In the genomic region with DNA sequence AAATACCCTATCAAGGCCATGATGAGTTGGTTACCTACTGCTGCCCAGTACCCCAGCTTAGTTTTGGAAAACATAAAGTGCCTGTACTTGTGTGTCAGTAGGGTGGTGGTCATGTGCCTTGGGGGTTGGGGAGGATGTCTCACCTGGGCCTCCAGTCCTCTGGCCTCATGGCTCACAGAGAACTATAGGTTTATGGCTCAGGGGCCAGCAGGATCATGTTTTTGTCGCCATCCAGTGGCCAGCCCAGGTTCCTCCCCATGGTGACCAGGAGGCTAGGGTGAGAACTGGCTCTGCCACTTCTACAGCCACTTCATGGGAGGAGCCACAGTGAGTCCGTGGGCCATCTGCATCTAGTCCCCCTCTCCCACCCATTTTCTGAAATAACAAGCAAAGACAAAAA, we compare ENCODE assay signal across 8 mouse cellular contexts. TPM values are rescaled to one million over a fixed set of nuclear protein-coding genes. Genes with fewer than 3 reads are reported as not detected.
A peak's percentile ranks its signal among the peaks of the same experiment; 100 is the strongest.
DNase-seq lines count a peak whose midpoint lies in the region; ATAC-seq and TF ChIP-seq lines count a peak whose summit lies in the region.

No protein-coding gene starts in this region.

- no peak for TF ChIP-seq POLR2A in bone marrow macrophage, adult 2 months (IDR thresholded peaks at IDR 0.05; ENCODE audit: borderline replicate concordance, low read depth, low read length)

- TF ChIP-seq EP300 in liver, embryonic 14.5 days (IDR thresholded peaks at IDR 0.05; ENCODE audit: low read depth) = no peak

- no peaks in the 10 kb centered on the region for H3K27me3 ChIP-seq in liver, embryonic 14.5 days (ENCODE audit: control insufficient read depth, insufficient read depth, low read length)
- H3K27me3 ChIP-seq in neural tube, embryonic 15.5 days (replicated peaks) = no peaks in the 10 kb centered on the region

- H3K27ac ChIP-seq in layer of hippocampus, adult 2 months = peak overlapping the region; percentile 65; the same call in 1 of the 2 replicates
- no peak overlapping the region for H3K27ac ChIP-seq in bone marrow macrophage, adult 2 months (ENCODE audit: insufficient read depth, low read depth, low read length)
- no peak overlapping the region for H3K27ac ChIP-seq in liver, embryonic 14.5 days
- H3K27ac ChIP-seq in neural tube, embryonic 15.5 days (replicated peaks) = no peak overlapping the region

- TF ChIP-seq CTCF in layer of hippocampus, adult 2 months (conservative IDR thresholded peaks at IDR 0.05) = peak; percentile 82
- TF ChIP-seq CTCF in bone marrow macrophage, adult 2 months (IDR thresholded peaks at IDR 0.05; ENCODE audit: low read depth, low read length) = peak; percentile 46
- peak; percentile 87 for TF ChIP-seq CTCF in liver, embryonic 14.5 days (IDR thresholded peaks at IDR 0.05; ENCODE audit: low read depth)

- 14% methylated on average over 2 of the region's 2 CpGs for WGBS in liver, embryonic 14.5 days (ENCODE audit: insufficient replicate concordance)
- 23% methylated on average over 2 of the region's 2 CpGs for WGBS in neural tube, embryonic 15.5 days

- no peaks in the 10 kb centered on the region for H3K9me3 ChIP-seq in liver, embryonic 14.5 days (ENCODE audit: control insufficient read depth, low read length)
- H3K9me3 ChIP-seq in neural tube, embryonic 15.5 days (replicated peaks) = no peaks in the 10 kb centered on the region

- DNase-seq in layer of hippocampus, adult 2 months (ENCODE audit: low spot score in 2 of 2) = peak in 1 of 2 experiments; percentile 59
- DNase-seq in layer of hippocampus, adult 9-11 months = no peak
- peak; percentile 10 for DNase-seq in forelimb bud, embryonic 11.5 days (ENCODE audit: low read depth, low spot score)
- DNase-seq in kidney, adult 18-20 months = peak; percentile 71
- DNase-seq in liver, embryonic 14.5 days (ENCODE audit: low read depth in 3 of 3, low spot score in 3 of 3) = peak in 2 of 3 experiments; percentile 28 to 35
- peak; percentile 66 for DNase-seq in urinary bladder, postnatal 25 days (ENCODE audit: low spot score)

- no peak overlapping the region for H3K4me2 ChIP-seq in liver, embryonic 14.5 days (ENCODE audit: low read depth)
- no peak overlapping the region for H3K4me2 ChIP-seq in neural tube, embryonic 15.5 days

- peak; percentile 54; the same call in 1 of the 2 replicates for ATAC-seq in liver, embryonic 14.5 days (ENCODE audit: insufficient read depth)
- ATAC-seq in neural tube, embryonic 15.5 days (ENCODE audit: low FRiP score) = 0 out of 2 replicates have a peak, but pooled peaks have one; percentile 35

- H3K9ac ChIP-seq in liver, embryonic 14.5 days (replicated peaks) = no peak overlapping the region
- no peak overlapping the region for H3K9ac ChIP-seq in neural tube, embryonic 15.5 days (replicated peaks)

- H3K4me1 ChIP-seq in bone marrow macrophage, adult 2 months (ENCODE audit: control insufficient read depth, insufficient read depth, low read length) = no peaks in the 10 kb centered on the region
- no peaks in the 10 kb centered on the region; a peak in 2 of 4 replicates for H3K4me1 ChIP-seq in liver, embryonic 14.5 days (replicated peaks; ENCODE audit: control insufficient read depth in 2 of 2, insufficient read depth in 2 of 2, low read length in 1 of 2)
- no peaks in the 10 kb centered on the region for H3K4me1 ChIP-seq in neural tube, embryonic 15.5 days

- H3K36me3 ChIP-seq in liver, embryonic 14.5 days (replicated peaks; ENCODE audit: control insufficient read depth, insufficient read depth, low read depth) = peaks cover 66% of the 10 kb centered on the region
- H3K36me3 ChIP-seq in neural tube, embryonic 15.5 days = peaks cover 58% of the 10 kb centered on the region

- no peak overlapping the region for H3K4me3 ChIP-seq in layer of hippocampus, adult 2 months
- no peak overlapping the region for H3K4me3 ChIP-seq in bone marrow macrophage, adult 2 months (ENCODE audit: insufficient read depth, low read length)
- no peak overlapping the region for H3K4me3 ChIP-seq in liver, embryonic 14.5 days (ENCODE audit: insufficient read depth in 1 of 2, low read depth in 2 of 2, low read length in 2 of 2)
- no peak overlapping the region for H3K4me3 ChIP-seq in neural tube, embryonic 15.5 days (replicated peaks)

RNA-seq across cellular contexts. Expression of a gene that starts 16.3 kb away (rescaled TPM):
- total RNA-seq in layer of hippocampus, adult 2 months (2021) = 1 to 10 TPM; 1.5 to 1.8 TPM
- polyA plus RNA-seq in bone marrow macrophage, adult 2 months (2012; ENCODE audit: insufficient read depth, insufficient read length, missing spikeins) = not detected in 2 replicates
- 92.3 and 97.9 TPM in 2 replicates for polyA plus RNA-seq in liver, embryonic 14.5 days (2012; rRNA removed)
- 52.8 and 60.0 TPM in 2 replicates for polyA plus RNA-seq in liver, embryonic 14.5 days (2014; fragmentation: Nextera tagmentation; extraction: Ambion mirVana)
- polyA plus RNA-seq in neural tube, embryonic 15.5 days (2015; fragmentation: Nextera tagmentation; extraction: Ambion mirVana) = 0.46 and 1.4 TPM in 2 replicates

RNA-seq across cellular contexts. Expression of a gene that starts 31.6 kb away (rescaled TPM):
- 10 to 100 TPM; 19.5 to 20.0 TPM for total RNA-seq in layer of hippocampus, adult 2 months (2021)
- not detected in 2 replicates for polyA plus RNA-seq in bone marrow macrophage, adult 2 months (2012; ENCODE audit: insufficient read depth, insufficient read length, missing spikeins)
- polyA plus RNA-seq in liver, embryonic 14.5 days (2012; rRNA removed) = 0.02 TPM in 2 replicates
- 0.04 TPM in 1 of 2 replicates, not detected in the other for polyA plus RNA-seq in liver, embryonic 14.5 days (2014; fragmentation: Nextera tagmentation; extraction: Ambion mirVana)
- 7.4 and 10.5 TPM in 2 replicates for polyA plus RNA-seq in neural tube, embryonic 15.5 days (2015; fragmentation: Nextera tagmentation; extraction: Ambion mirVana)

Comparison
In these comparisons a context has a peak if more than half of its experiments do, and no peak if none do; other contexts are left out.
1. RNA of a gene that starts 16.3 kb away (polyA plus RNA-seq): 52.8 to 97.9 TPM in liver, embryonic 14.5 days; 0.46 to 1.4 TPM in neural tube, embryonic 15.5 days and not detected in bone marrow macrophage, adult 2 months; every median in the first group is over 10 times any median in the second.
2. Peak in every context shown above with its lines, with median percentiles within 50 percentile points of each other: CTCF ChIP-seq.